42 mouse cellular contexts compared by ENCODE assay signal in genomic region chr15:89339696-89340095, GRCm38 (mm10). TPM values are rescaled to one million over a fixed set of nuclear protein-coding genes. Genes with fewer than 3 reads are reported as not detected.
DNase-seq lines count a peak whose midpoint lies in the region; ATAC-seq and TF ChIP-seq lines count a peak whose summit lies in the region.
"Had no signal": no experiment of that assay in that cellular context is flagged by ENCODE, and none has a peak within 500 bp of the region (broad histone marks: within the 10 kb centered on the region; RNA-seq: fewer than 3 reads in every experiment).

No protein-coding gene starts in this region.

- no peaks in the 10 kb centered on the region for H3K79me2 ChIP-seq in MEL (ENCODE audit: control insufficient read depth, insufficient read depth, low read length, poor library complexity)

- TF ChIP-seq EP300 in MEL (IDR thresholded peaks at IDR 0.05; ENCODE audit: low read depth in 1 of 2, low read length in 2 of 2) = no peak

- H3K9ac ChIP-seq in MEL (ENCODE audit: control insufficient read depth, low read depth, low read length, poor library complexity, severe bottlenecking) = no peak overlapping the region
- no peak overlapping the region for H3K9ac ChIP-seq in hindbrain, embryonic 14.5 days
- H3K9ac ChIP-seq: embryonic facial prominence, embryonic 12.5 days; heart, embryonic 12.5 days; limb, embryonic 13.5 days; liver, embryonic 12.5 days; liver, postnatal 0 days; midbrain, embryonic 13.5 days; stomach, embryonic 15.5 days had no signal

- no peak overlapping the region for H3K27ac ChIP-seq in MEL (ENCODE audit: control insufficient read depth, low read depth, low read length)
- H3K27ac ChIP-seq in hindbrain, embryonic 14.5 days = no peak overlapping the region
- H3K27ac ChIP-seq: embryonic facial prominence, embryonic 12.5 days; gastrocnemius, adult 2 months; heart, adult 2 months; layer of hippocampus, adult 2 months; limb, embryonic 13.5 days; liver, embryonic 12.5 days; midbrain, embryonic 13.5 days; stomach, embryonic 15.5 days had no signal

- H3K4me3 ChIP-seq in MEL (ENCODE audit: control insufficient read depth in 1 of 2, insufficient read depth in 1 of 2, low read depth in 2 of 2, low read length in 2 of 2) = no peak overlapping the region
- H3K4me3 ChIP-seq in hindbrain, embryonic 14.5 days (replicated peaks; ENCODE audit: low read length) = no peak overlapping the region
- H3K4me3 ChIP-seq: embryonic facial prominence, embryonic 12.5 days; gastrocnemius, adult 2 months; heart, adult 2 months; heart, embryonic 12.5 days; layer of hippocampus, adult 2 months; limb, embryonic 13.5 days; liver, embryonic 12.5 days; midbrain, embryonic 13.5 days; stomach, embryonic 15.5 days had no signal

- WGBS in hindbrain, embryonic 14.5 days = 85% methylated on average over 2 of the region's 2 CpGs

- no peak for TF ChIP-seq RAD21 in MEL (IDR thresholded peaks at IDR 0.05; ENCODE audit: low read depth, low read length)

- TF ChIP-seq POLR2A in MEL (IDR thresholded peaks at IDR 0.05; ENCODE audit: control insufficient read depth in 1 of 2, insufficient read depth in 1 of 2, low read depth in 1 of 2, low read length in 2 of 2, poor library complexity in 1 of 2) = no peak

- no peaks in the 10 kb centered on the region for H3K9me3 ChIP-seq in MEL (replicated peaks; ENCODE audit: insufficient read depth, low read length)
- H3K9me3 ChIP-seq in hindbrain, embryonic 14.5 days (ENCODE audit: control insufficient read depth, low read length) = no peaks in the 10 kb centered on the region
- H3K9me3 ChIP-seq: embryonic facial prominence, embryonic 12.5 days; limb, embryonic 13.5 days; liver, embryonic 12.5 days; midbrain, embryonic 13.5 days; stomach, embryonic 15.5 days had no signal

- H3K4me1 ChIP-seq in MEL (ENCODE audit: control insufficient read depth in 1 of 2, insufficient read depth in 2 of 2, low read length in 2 of 2) = peaks cover 5% of the 10 kb centered on the region in 2 experiments
- no peaks in the 10 kb centered on the region for H3K4me1 ChIP-seq in hindbrain, embryonic 14.5 days (replicated peaks; ENCODE audit: control insufficient read depth, insufficient read depth, low read length)
- H3K4me1 ChIP-seq: embryonic facial prominence, embryonic 12.5 days; heart, embryonic 12.5 days; limb, embryonic 13.5 days; liver, embryonic 12.5 days; midbrain, embryonic 13.5 days; stomach, embryonic 15.5 days had no signal

- DNase-seq in B cell, adult 2 months = peak; percentile 66 to 75
- DNase-seq in MEL (ENCODE audit: low read depth, low spot score) = peak; percentile 34
- DNase-seq in testis, postnatal 10 days (ENCODE audit: low spot score) = no peak
- DNase-seq in liver = no peak
- no peak for DNase-seq in hindbrain, embryonic 14.5 days (ENCODE audit: low spot score)
- DNase-seq: adrenal gland, adult 2 months; cerebellum, adult 11 months; cerebellum, adult 9-10 months; cerebellum, postnatal 36 days; embryo, embryonic 11 days; gastrocnemius, adult 2 months; gastrocnemius, postnatal 36 days; heart, adult 2 months; heart, postnatal 4 days; kidney, adult 2 months; kidney, postnatal 36 days; liver, postnatal 0 days; lung, postnatal 36 days; retina, postnatal 1 day; right cerebral cortex, postnatal 14 days; thymus, adult 2 months; thymus, postnatal 4 days had no signal

- ATAC-seq in megakaryocyte, adult 5-6 weeks (ENCODE audit: poor library complexity, severe bottlenecking) = peak; percentile 75
- no peak for ATAC-seq in hindbrain, embryonic 14.5 days (ENCODE audit: low FRiP score)
- ATAC-seq: activated CD4-positive, CD25-positive, alpha-beta regulatory T cell, adult 4 months; forebrain, embryonic 16.5 days; hindbrain, embryonic 16.5 days; liver, embryonic 12.5 days; liver, postnatal 0 days; midbrain, embryonic 13.5 days had no signal

- H3K4me2 ChIP-seq in hindbrain, embryonic 14.5 days (replicated peaks) = no peak overlapping the region
- H3K4me2 ChIP-seq: embryonic facial prominence, embryonic 12.5 days; heart, embryonic 12.5 days; limb, embryonic 13.5 days; liver, embryonic 12.5 days; midbrain, embryonic 13.5 days; stomach, embryonic 15.5 days had no signal

- H3K27me3 ChIP-seq in MEL (ENCODE audit: control insufficient read depth in 1 of 2, insufficient read depth in 2 of 2, low read length in 2 of 2) = no peaks in the 10 kb centered on the region
- no peaks in the 10 kb centered on the region for H3K27me3 ChIP-seq in hindbrain, embryonic 14.5 days (ENCODE audit: control insufficient read depth, insufficient read depth, low read length)
- H3K27me3 ChIP-seq: embryonic facial prominence, embryonic 12.5 days; heart, embryonic 12.5 days; limb, embryonic 13.5 days; midbrain, embryonic 13.5 days; stomach, embryonic 15.5 days had no signal

- no peaks in the 10 kb centered on the region for H3K36me3 ChIP-seq in MEL (ENCODE audit: control insufficient read depth in 1 of 2, insufficient read depth in 2 of 2, low read length in 2 of 2)
- H3K36me3 ChIP-seq in hindbrain, embryonic 14.5 days (replicated peaks; ENCODE audit: control insufficient read depth, insufficient read depth) = no peaks in the 10 kb centered on the region
- H3K36me3 ChIP-seq: embryonic facial prominence, embryonic 12.5 days; heart, embryonic 12.5 days; limb, embryonic 13.5 days; liver, embryonic 12.5 days; midbrain, embryonic 13.5 days; stomach, embryonic 15.5 days had no signal

- TF ChIP-seq CTCF in MEL (IDR thresholded peaks at IDR 0.05 in 2 of 3, conservative IDR thresholded peaks at IDR 0.05 in 1 of 3; ENCODE audit: control insufficient read depth in 1 of 3, insufficient read depth in 1 of 3, low read depth in 2 of 3, low read length in 3 of 3, poor library complexity in 1 of 3, severe bottlenecking in 1 of 3) = no peak

TF ChIP-seq in MEL, 35 proteins besides CTCF, POLR2A, EP300 and RAD21:
- no peak for TF ChIP-seq CHD1 (IDR thresholded peaks at IDR 0.05; ENCODE audit: low read depth, low read length)
- TF ChIP-seq GABPA (IDR thresholded peaks at IDR 0.05; ENCODE audit: low read depth, low read length) = no peak
- TF ChIP-seq MXI1 (IDR thresholded peaks at IDR 0.05; ENCODE audit: low read depth, low read length) = no peak
- no peak for TF ChIP-seq JUND (IDR thresholded peaks at IDR 0.05; ENCODE audit: low read depth, low read length)
- TF ChIP-seq ZKSCAN1 (IDR thresholded peaks at IDR 0.05; ENCODE audit: low read depth, low read length) = 0 out of 2 replicates have a peak, but pooled peaks have one; percentile 33
- no peak for TF ChIP-seq ZC3H11A (IDR thresholded peaks at IDR 0.05; ENCODE audit: low read depth, low read length)
- no peak for TF ChIP-seq TBP (IDR thresholded peaks at IDR 0.05; ENCODE audit: low read depth, low read length)
- no peak for TF ChIP-seq HCFC1 (IDR thresholded peaks at IDR 0.05; ENCODE audit: low read depth, low read length)
TF ChIP-seq in MEL: peak in this region for 1.

RNA-seq across cellular contexts. Expression of gene Miox, which starts 5.5 kb away (rescaled TPM):
- not detected in 2 replicates for total RNA-seq in MEL (2012; rRNA removed)
- not detected for polyA plus RNA-seq in MEL (2012; ENCODE audit: insufficient read depth in 1 of 2, insufficient read length in 2 of 2, low read depth in 1 of 2, low replicate concordance in 2 of 2, missing spikeins in 1 of 2)
- total RNA-seq in megakaryocyte, adult 5-6 weeks (2015) = not detected in 2 replicates
- total RNA-seq in megakaryocyte, adult 5-6 weeks (2017) = 0.99 and 1.0 TPM in 2 replicates
- not detected in 2 replicates for polyA plus RNA-seq in hindbrain, embryonic 14.5 days (2014; fragmentation: Nextera tagmentation; extraction: Ambion mirVana)
- total RNA-seq: adrenal gland, adult 2 months; gastrocnemius, adult 2 months; gastrocnemius, postnatal 36 days; heart, adult 2 months; heart, postnatal 4 days; layer of hippocampus, adult 2 months; layer of hippocampus, postnatal 14 days; left cerebral cortex, adult 8-10 months; left cerebral cortex, postnatal 36 days; megakaryocyte-erythroid progenitor cell, adult 5-6 weeks; monocyte, adult 5-6 weeks had no signal
- polyA plus RNA-seq: activated CD4-positive, CD25-positive, alpha-beta regulatory T cell, adult 4 months; embryonic facial prominence, embryonic 12.5 days; forebrain, embryonic 16.5 days; heart, adult 2 months; heart, embryonic 12.5 days; heart, postnatal 0 days; hindbrain, embryonic 16.5 days; intestine, embryonic 14.5 days; limb, embryonic 13.5 days; lung, embryonic 16.5 days; midbrain, embryonic 13.5 days; neural tube, embryonic 14.5 days had no signal

RNA-seq across cellular contexts. Expression of gene Lmf2, which starts 15.8 kb away (rescaled TPM):
- 14.5 and 14.7 TPM in 2 replicates for total RNA-seq in MEL (2012; rRNA removed)
- polyA plus RNA-seq in MEL (2012; ENCODE audit: insufficient read depth in 1 of 2, insufficient read length in 2 of 2, low read depth in 1 of 2, low replicate concordance in 2 of 2, missing spikeins in 1 of 2) = 10 to 100 TPM in 1 of 2 experiments, not detected in 1; 52.0 TPM
- 31.0 and 31.8 TPM in 2 replicates for total RNA-seq in megakaryocyte, adult 5-6 weeks (2015)
- 28.7 and 31.6 TPM in 2 replicates for total RNA-seq in megakaryocyte, adult 5-6 weeks (2017)
- polyA plus RNA-seq in hindbrain, embryonic 14.5 days (2014; fragmentation: Nextera tagmentation; extraction: Ambion mirVana) = 24.2 and 24.6 TPM in 2 replicates

RNA-seq across cellular contexts. Expression of gene Ncaph2, which starts 15.8 kb away (rescaled TPM):
- total RNA-seq in MEL (2012; rRNA removed) = 126 and 137 TPM in 2 replicates
- polyA plus RNA-seq in MEL (2012; ENCODE audit: insufficient read depth in 1 of 2, insufficient read length in 2 of 2, low read depth in 1 of 2, low replicate concordance in 2 of 2, missing spikeins in 1 of 2) = 100 to 1,000 TPM; 160 to 165 TPM
- 89.5 and 98.1 TPM in 2 replicates for total RNA-seq in megakaryocyte, adult 5-6 weeks (2015)
- total RNA-seq in megakaryocyte, adult 5-6 weeks (2017) = 86.6 and 92.0 TPM in 2 replicates
- 94.7 and 112 TPM in 2 replicates for polyA plus RNA-seq in hindbrain, embryonic 14.5 days (2014; fragmentation: Nextera tagmentation; extraction: Ambion mirVana)

RNA-seq across cellular contexts. Expression of gene Adm2, which starts 17.2 kb away (rescaled TPM):
- 1.4 and 7.1 TPM in 2 replicates for total RNA-seq in MEL (2012; rRNA removed)
- polyA plus RNA-seq in MEL (2012; ENCODE audit: insufficient read depth in 1 of 2, insufficient read length in 2 of 2, low read depth in 1 of 2, low replicate concordance in 2 of 2, missing spikeins in 1 of 2) = 10 to 100 TPM in 1 of 2 experiments, not detected in 1; 18.2 TPM
- 0.16 TPM in 1 of 2 replicates, not detected in the other for total RNA-seq in megakaryocyte, adult 5-6 weeks (2015)
- not detected in 2 replicates for total RNA-seq in megakaryocyte, adult 5-6 weeks (2017)
- polyA plus RNA-seq in hindbrain, embryonic 14.5 days (2014; fragmentation: Nextera tagmentation; extraction: Ambion mirVana) = not detected in 2 replicates
- total RNA-seq: adrenal gland, adult 2 months; gastrocnemius, adult 2 months; gastrocnemius, postnatal 36 days; heart, adult 2 months; heart, postnatal 4 days; layer of hippocampus, adult 2 months; layer of hippocampus, postnatal 14 days; left cerebral cortex, adult 8-10 months; left cerebral cortex, postnatal 36 days; megakaryocyte-erythroid progenitor cell, adult 5-6 weeks; monocyte, adult 5-6 weeks had no signal
- polyA plus RNA-seq: activated CD4-positive, CD25-positive, alpha-beta regulatory T cell, adult 4 months; embryonic facial prominence, embryonic 12.5 days; forebrain, embryonic 16.5 days; heart, adult 2 months; heart, postnatal 0 days; hindbrain, embryonic 16.5 days; midbrain, embryonic 13.5 days; neural tube, embryonic 14.5 days had no signal

RNA-seq across cellular contexts. Expression of gene Sbf1, which starts 24.6 kb away (rescaled TPM):
- 80.4 and 84.6 TPM in 2 replicates for total RNA-seq in MEL (2012; rRNA removed)
- polyA plus RNA-seq in MEL (2012; ENCODE audit: insufficient read depth in 1 of 2, insufficient read length in 2 of 2, low read depth in 1 of 2, low replicate concordance in 2 of 2, missing spikeins in 1 of 2) = 100 to 1,000 TPM in 1 of 2 experiments, not detected in 1; 147 TPM
- 109 and 120 TPM in 2 replicates for total RNA-seq in megakaryocyte, adult 5-6 weeks (2015)
- total RNA-seq in megakaryocyte, adult 5-6 weeks (2017) = 40.6 and 53.5 TPM in 2 replicates
- 99.8 and 105 TPM in 2 replicates for polyA plus RNA-seq in hindbrain, embryonic 14.5 days (2014; fragmentation: Nextera tagmentation; extraction: Ambion mirVana)

Comparison
In these comparisons a context has a peak if more than half of its experiments do, and no peak if none do; other contexts are left out.
1. DNase-seq: peak in B cell, adult 2 months (2 of 2) and MEL (single experiment); none in testis, postnatal 10 days (single experiment), liver (single experiment) and hindbrain, embryonic 14.5 days (single experiment).